Mouse (Mus musculus) forebrain, embryonic 15.5 days (tissue): ENCODE results near the gene Psmb4. TPM values are rescaled to one million over a fixed set of nuclear protein-coding genes. Genes with fewer than 3 reads are reported as not detected.
"Not testable (repeated sequence)": the region's sequence is repeated elsewhere in the genome, so short reads cannot be mapped to it uniquely, and the experiment has no call there.

Experiments
- ATAC-seq: fragments of 200-750 bp; cut with Nextera tagmentation; replicated peaks from 2 replicates; pipeline ENCODE4 v1.8.0; 2017; ENCODE audit warnings: mild to moderate bottlenecking, moderate TSS enrichment, moderate library complexity
- H3K27ac ChIP-seq: fragments of 300-500 bp; sonication (generic); replicated peaks from 2 replicates; pipeline ENCODE4 v1.5.1; 2015; ENCODE audit warnings: mild to moderate bottlenecking, inconsistent platforms
- H3K27me3 ChIP-seq: fragments of 300-500 bp; sonication (generic); 2 replicates; pipeline ENCODE4 v1.6.1; 2015; ENCODE audit warnings: inconsistent platforms
- H3K36me3 ChIP-seq: fragments of 300-500 bp; sonication (generic); 2 replicates; pipeline ENCODE4 v1.6.1; 2015; ENCODE audit warnings: mild to moderate bottlenecking, inconsistent platforms
- H3K4me1 ChIP-seq: fragments of 300-500 bp; sonication (generic); 2 replicates; pipeline ENCODE4 v1.6.1; 2015; ENCODE audit warnings: inconsistent platforms
- H3K4me2 ChIP-seq: fragments of 300-500 bp; sonication (generic); replicated peaks from 2 replicates; pipeline ENCODE4 v1.6.1; 2015; ENCODE audit warnings: mild to moderate bottlenecking, inconsistent platforms
- H3K4me3 ChIP-seq: fragments of 300-500 bp; sonication (generic); 2 replicates; pipeline ENCODE4 v1.5.1; 2015; ENCODE audit warnings: mild to moderate bottlenecking, inconsistent platforms
- H3K9ac ChIP-seq: fragments of 300-500 bp; sonication (generic); replicated peaks from 2 replicates; pipeline ENCODE4 v1.6.1; 2015; ENCODE audit warnings: mild to moderate bottlenecking, inconsistent platforms
- H3K9me3 ChIP-seq: fragments of 300-500 bp; sonication (generic); 2 replicates; pipeline ENCODE4 v1.6.1; 2016; ENCODE audit warnings: inconsistent platforms
- WGBS: fragments of 180-500 bp; shearing (Covaris S2); methylation state at CpG from one replicate; pipeline ENCODE4 v1.1.7; 2015; ENCODE audit warnings: mixed read lengths; 5-methylcytosine and 5-hydroxymethylcytosine counted together
- polyA plus RNA-seq: library from polyadenylated mRNA; unstranded; fragments of >200 nt; fragmentation: Nextera tagmentation; extraction: Ambion mirVana; gene quantifications from 2 replicates; pipeline ENCODE4 v1.2.1, GENCODE M21; 2015

The Psmb4 gene
- polyA plus RNA-seq, 1 experiment from 2014 or later = 380 TPM

GRCm38 (mm10) chr3:94924688-94925087, 37.9 kb upstream of the Psmb4 start:
- H3K4me1 ChIP-seq = no peaks in the 10 kb centered on the region
- H3K27me3 ChIP-seq = no peaks in the 10 kb centered on the region; the same call in 1 of the 2 replicates
- 83% methylated on average over 8 of the region's 8 CpGs for WGBS
- no peak overlapping the region for H3K27ac ChIP-seq
- H3K9ac ChIP-seq = no peak overlapping the region
- H3K4me3 ChIP-seq = no peak overlapping the region
- no peaks in the 10 kb centered on the region for H3K9me3 ChIP-seq
- no peaks in the 10 kb centered on the region for H3K36me3 ChIP-seq
- H3K4me2 ChIP-seq = no peak overlapping the region
- ATAC-seq = no peak

GRCm38 (mm10) chr3:94922333-94922732, 35.6 kb upstream of the Psmb4 start:
- Histone ChIP-seq H3K9ac (no peak overlapping the region), H3K36me3 (no peaks in the 10 kb centered on the region), H3K4me1 (no peaks in the 10 kb centered on the region), H3K4me2 (no peak overlapping the region), H3K27me3 (no peaks in the 10 kb centered on the region; the same call in 1 of the 2 replicates), H3K9me3 (no peaks in the 10 kb centered on the region), H3K27ac (no peak overlapping the region), H3K4me3 (no peak overlapping the region)
- ATAC-seq = no peak
- WGBS = 34% methylated on average over 3 of the region's 3 CpGs

GRCm38 (mm10) chr3:94921104-94921503, 34.3 kb upstream of the Psmb4 start:
- no peaks in the 10 kb centered on the region for H3K4me1 ChIP-seq
- H3K9me3 ChIP-seq = no peaks in the 10 kb centered on the region
- no peaks in the 10 kb centered on the region; the same call in 1 of the 2 replicates for H3K27me3 ChIP-seq
- WGBS = 41% methylated on average over 3 of the region's 3 CpGs
- no peak overlapping the region for H3K4me2 ChIP-seq
- H3K4me3 ChIP-seq = no peak overlapping the region
- H3K9ac ChIP-seq = no peak overlapping the region
- H3K36me3 ChIP-seq = no peaks in the 10 kb centered on the region
- no peak overlapping the region for H3K27ac ChIP-seq
- no peak for ATAC-seq

- Histone ChIP-seq H3K27ac (no peak overlapping the region), H3K9me3 (no peaks in the 10 kb centered on the region), H3K4me3 (no peak overlapping the region), H3K4me2 (no peak overlapping the region), H3K27me3 (no peaks in the 10 kb centered on the region; the same call in 1 of the 2 replicates), H3K36me3 (no peaks in the 10 kb centered on the region), H3K4me1 (no peaks in the 10 kb centered on the region), H3K9ac (no peak overlapping the region)
- ATAC-seq = no peak
- WGBS = 85% methylated on average over 4 of the region's 4 CpGs
These were observed 32.1 kb upstream of the Psmb4 start for GRCm38 (mm10) chr3:94918845-94919244.

- Histone ChIP-seq H3K27me3 (no peaks in the 10 kb centered on the region), H3K9me3 (no peaks in the 10 kb centered on the region), H3K27ac (no peak overlapping the region), H3K4me3 (no peak overlapping the region), H3K36me3 (no peaks in the 10 kb centered on the region), H3K9ac (no peak overlapping the region), H3K4me2 (no peak overlapping the region), H3K4me1 (no peaks in the 10 kb centered on the region)
- ATAC-seq = no peak
- 49% methylated on average over 14 of the region's 14 CpGs for WGBS
These were observed 31.1 kb upstream of the Psmb4 start for GRCm38 (mm10) chr3:94917816-94918361.

- no peak for ATAC-seq
- 75% methylated on average over 7 of the region's 7 CpGs for WGBS
- H3K4me3 ChIP-seq = no peak overlapping the region
- H3K36me3 ChIP-seq = no peaks in the 10 kb centered on the region
- H3K4me2 ChIP-seq = no peak overlapping the region
- no peaks in the 10 kb centered on the region for H3K27me3 ChIP-seq
- H3K9me3 ChIP-seq = no peaks in the 10 kb centered on the region
- H3K4me1 ChIP-seq = no peaks in the 10 kb centered on the region
- H3K9ac ChIP-seq = no peak overlapping the region
- H3K27ac ChIP-seq = no peak overlapping the region
These were observed 29.4 kb upstream of the Psmb4 start for GRCm38 (mm10) chr3:94915903-94916741.

- ATAC-seq = no peak
- WGBS = 77% methylated on average over 5 of the region's 5 CpGs
- Histone ChIP-seq H3K36me3 (no peaks in the 10 kb centered on the region), H3K4me2 (no peak overlapping the region), H3K9me3 (no peaks in the 10 kb centered on the region), H3K27me3 (no peaks in the 10 kb centered on the region), H3K4me3 (no peak overlapping the region), H3K4me1 (no peaks in the 10 kb centered on the region), H3K9ac (no peak overlapping the region), H3K27ac (no peak overlapping the region)
These were observed 27.0 kb upstream of the Psmb4 start for GRCm38 (mm10) chr3:94913801-94914200.

- H3K27me3 ChIP-seq = no peaks in the 10 kb centered on the region
- H3K4me1 ChIP-seq = no peaks in the 10 kb centered on the region
- H3K27ac ChIP-seq = no peak overlapping the region
- H3K4me3 ChIP-seq = no peak overlapping the region
- no peak for ATAC-seq
- no peak overlapping the region for H3K4me2 ChIP-seq
- H3K9ac ChIP-seq = no peak overlapping the region
- WGBS = 83% methylated on average over 2 of the region's 2 CpGs
- no peaks in the 10 kb centered on the region for H3K36me3 ChIP-seq
- no peaks in the 10 kb centered on the region for H3K9me3 ChIP-seq
These were observed 24.4 kb upstream of the Psmb4 start for GRCm38 (mm10) chr3:94911050-94911693.

GRCm38 (mm10) chr3:94906482-94906881, 19.7 kb upstream of the Psmb4 start:
- no peak for ATAC-seq
- Histone ChIP-seq H3K27me3 (no peaks in the 10 kb centered on the region), H3K9ac (no peak overlapping the region), H3K4me2 (no peak overlapping the region), H3K9me3 (no peaks in the 10 kb centered on the region), H3K36me3 (no peaks in the 10 kb centered on the region), H3K4me3 (no peak overlapping the region), H3K27ac (no peak overlapping the region), H3K4me1 (no peaks in the 10 kb centered on the region)
- 60% methylated on average over 1 of the region's 1 CpGs for WGBS

GRCm38 (mm10) chr3:94904759-94905158, 18.0 kb upstream of the Psmb4 start:
- H3K9me3 ChIP-seq, H3K4me3 ChIP-seq, ATAC-seq, H3K27ac ChIP-seq, H3K4me2 ChIP-seq, H3K27me3 ChIP-seq, H3K9ac ChIP-seq, H3K4me1 ChIP-seq, H3K36me3 ChIP-seq: not testable (repeated sequence)
- 61% methylated on average over 3 of the region's 3 CpGs for WGBS

- ATAC-seq = no peak
These were observed 16.0 kb upstream of the Psmb4 start for GRCm38 (mm10) chr3:94902747-94903146.

GRCm38 (mm10) chr3:94894076-94894475, 7.3 kb upstream of the Psmb4 start:
- Histone ChIP-seq H3K36me3 (no peaks in the 10 kb centered on the region), H3K27me3 (no peaks in the 10 kb centered on the region), H3K4me2 (no peak overlapping the region), H3K9ac (no peak overlapping the region), H3K4me3 (no peak overlapping the region), H3K4me1 (no peaks in the 10 kb centered on the region), H3K27ac (no peak overlapping the region), H3K9me3 (no peaks in the 10 kb centered on the region)
- WGBS = 72% methylated on average over 3 of the region's 3 CpGs
- no peak for ATAC-seq

More at GRCm38 (mm10) chr3:94902747-94903146, 16.0 kb upstream of the Psmb4 start:
- Histone ChIP-seq H3K4me2 (no peak overlapping the region), H3K4me1 (no peaks in the 10 kb centered on the region), H3K4me3 (no peak overlapping the region), H3K27ac (no peak overlapping the region), H3K36me3 (no peaks in the 10 kb centered on the region), H3K27me3 (no peaks in the 10 kb centered on the region), H3K9me3 (no peaks in the 10 kb centered on the region), H3K9ac (no peak overlapping the region)
- WGBS = 22% methylated on average over 7 of the region's 7 CpGs
